Mouse (Mus musculus): ENCODE results near the gene Dync1li1. TPM values are rescaled to one million over a fixed set of nuclear protein-coding genes. Genes with fewer than 3 reads are reported as not detected.

The Dync1li1 gene
- polyA plus RNA-seq, 1 experiment from 2014 or later, result 84.0 TPM

DNA sequence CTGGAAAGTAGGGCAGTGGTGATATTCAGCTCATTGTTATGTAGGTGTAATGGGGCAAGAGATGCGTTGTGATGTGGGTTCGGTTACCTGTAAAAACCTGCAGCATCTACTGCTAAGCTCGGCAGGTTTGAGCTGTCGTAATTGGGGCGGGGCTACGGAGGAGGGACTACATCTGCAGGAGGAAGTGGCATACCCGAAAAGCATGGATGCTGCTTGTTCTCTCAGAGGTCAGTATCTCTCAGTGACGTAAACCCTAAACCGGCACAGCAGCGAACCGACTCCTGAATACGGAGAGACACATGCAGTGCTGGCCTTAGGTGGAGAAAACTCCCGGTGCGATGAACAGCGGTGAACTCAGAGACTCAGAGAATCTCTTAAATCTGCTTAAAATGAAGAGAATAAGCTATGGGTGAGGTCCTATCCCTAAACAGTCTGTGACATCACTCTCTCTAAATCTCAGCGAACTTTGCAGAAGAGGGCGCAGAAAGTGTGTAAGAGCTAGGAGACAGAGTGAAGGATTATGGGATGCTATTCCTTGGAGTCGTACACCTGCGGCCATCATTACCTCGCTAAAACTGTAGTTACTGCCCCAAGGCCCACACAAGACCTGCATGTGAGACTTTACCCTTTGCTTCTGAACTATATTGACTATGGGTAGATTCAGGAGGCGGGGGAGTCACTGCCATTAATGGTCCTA, 37.5 kb upstream of the Dync1li1 start:
- Histone ChIP-seq H3K4me1 (replicated peaks; ENCODE audit: control insufficient read depth, insufficient read depth, low read length) (no peaks in the 10 kb centered on the region), H3K27ac (ENCODE audit: low read depth, low read length) (no peak overlapping the region), H3K4me3 (ENCODE audit: low read depth, low read length) (no peak overlapping the region), H3K4me2 (ENCODE audit: low read depth, low read length, severe bottlenecking) (no peak overlapping the region), H3K36me3 (ENCODE audit: control insufficient read depth, insufficient read depth, low read length) (no peaks in the 10 kb centered on the region), H3K27me3 (ENCODE audit: control insufficient read depth, insufficient read depth, low read length) (no peaks in the 10 kb centered on the region), H3K9me3 (ENCODE audit: control insufficient read depth, low read length) (no peaks in the 10 kb centered on the region), H3K9ac (ENCODE audit: low read length) (no peak overlapping the region)
- DNase-seq (ENCODE audit: low spot score) (no peak), ATAC-seq (replicated peaks; ENCODE audit: low FRiP score) (no peak)
- 61% methylated on average over 21 of the region's 21 CpGs for WGBS

GRCm38 (mm10) chr9:114655356-114655755, 33.2 kb upstream of the Dync1li1 start:
- no peak for DNase-seq (ENCODE audit: low spot score)
- H3K27me3 ChIP-seq (ENCODE audit: control insufficient read depth, insufficient read depth, low read length), result no peaks in the 10 kb centered on the region
- H3K9me3 ChIP-seq (ENCODE audit: control insufficient read depth, low read length), result no peaks in the 10 kb centered on the region
- H3K4me2 ChIP-seq (ENCODE audit: low read depth, low read length, severe bottlenecking), result no peak overlapping the region
- no peak overlapping the region for H3K4me3 ChIP-seq (ENCODE audit: low read depth, low read length)
- H3K27ac ChIP-seq (ENCODE audit: low read depth, low read length), result no peak overlapping the region
- ATAC-seq (replicated peaks; ENCODE audit: low FRiP score), result no peak
- WGBS, result 93% methylated on average over 4 of the region's 4 CpGs
- H3K4me1 ChIP-seq (replicated peaks; ENCODE audit: control insufficient read depth, insufficient read depth, low read length), result no peaks in the 10 kb centered on the region
- no peak overlapping the region for H3K9ac ChIP-seq (ENCODE audit: low read length)
- H3K36me3 ChIP-seq (ENCODE audit: control insufficient read depth, insufficient read depth, low read length), result no peaks in the 10 kb centered on the region

DNA sequence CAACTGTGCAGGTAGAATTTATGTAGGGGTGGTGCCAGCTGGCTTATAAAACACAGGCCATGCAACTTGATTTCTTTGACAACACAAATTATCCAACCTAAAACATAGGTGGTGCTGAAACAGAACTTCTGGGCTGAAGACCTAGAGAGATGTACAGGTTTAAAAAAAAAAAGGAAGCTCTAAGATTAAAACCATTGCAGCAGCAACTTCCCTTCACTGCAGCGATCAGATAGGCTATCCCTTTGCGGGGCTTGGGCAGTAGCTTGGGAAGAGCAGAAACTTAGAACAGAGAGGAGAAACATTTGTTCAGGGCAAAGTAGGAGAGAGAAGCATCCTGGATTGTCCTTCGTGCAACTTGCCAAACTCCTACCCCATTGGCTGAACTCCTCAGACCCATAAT, 31.9 kb upstream of the Dync1li1 start:
- Histone ChIP-seq H3K27me3 (ENCODE audit: control insufficient read depth, insufficient read depth, low read length) (no peaks in the 10 kb centered on the region), H3K9ac (ENCODE audit: low read length) (no peak overlapping the region), H3K36me3 (ENCODE audit: control insufficient read depth, insufficient read depth, low read length) (no peaks in the 10 kb centered on the region), H3K4me2 (ENCODE audit: low read depth, low read length, severe bottlenecking) (no peak overlapping the region), H3K27ac (ENCODE audit: low read depth, low read length) (no peak overlapping the region), H3K4me1 (replicated peaks; ENCODE audit: control insufficient read depth, insufficient read depth, low read length) (no peaks in the 10 kb centered on the region), H3K9me3 (ENCODE audit: control insufficient read depth, low read length) (no peaks in the 10 kb centered on the region), H3K4me3 (ENCODE audit: low read depth, low read length) (no peak overlapping the region)
- 84% methylated on average over 3 of the region's 3 CpGs for WGBS
- no peak for DNase-seq (ENCODE audit: low spot score)
- ATAC-seq (replicated peaks; ENCODE audit: low FRiP score), result no peak

- Histone ChIP-seq H3K27ac (ENCODE audit: low read depth, low read length) (no peak overlapping the region), H3K36me3 (ENCODE audit: control insufficient read depth, insufficient read depth, low read length) (no peaks in the 10 kb centered on the region), H3K4me2 (ENCODE audit: low read depth, low read length, severe bottlenecking) (no peak overlapping the region), H3K9me3 (ENCODE audit: control insufficient read depth, low read length) (no peaks in the 10 kb centered on the region), H3K9ac (ENCODE audit: low read length) (no peak overlapping the region), H3K4me1 (replicated peaks; ENCODE audit: control insufficient read depth, insufficient read depth, low read length) (no peaks in the 10 kb centered on the region), H3K27me3 (ENCODE audit: control insufficient read depth, insufficient read depth, low read length) (no peaks in the 10 kb centered on the region), H3K4me3 (ENCODE audit: low read depth, low read length) (no peak overlapping the region)
- no peak for ATAC-seq (replicated peaks; ENCODE audit: low FRiP score)
- 78% methylated on average over 6 of the region's 6 CpGs for WGBS
- DNase-seq (ENCODE audit: low spot score), result no peak
Observed at GRCm38 (mm10) chr9:114660506-114660905, 28.1 kb upstream of the Dync1li1 start.

DNA sequence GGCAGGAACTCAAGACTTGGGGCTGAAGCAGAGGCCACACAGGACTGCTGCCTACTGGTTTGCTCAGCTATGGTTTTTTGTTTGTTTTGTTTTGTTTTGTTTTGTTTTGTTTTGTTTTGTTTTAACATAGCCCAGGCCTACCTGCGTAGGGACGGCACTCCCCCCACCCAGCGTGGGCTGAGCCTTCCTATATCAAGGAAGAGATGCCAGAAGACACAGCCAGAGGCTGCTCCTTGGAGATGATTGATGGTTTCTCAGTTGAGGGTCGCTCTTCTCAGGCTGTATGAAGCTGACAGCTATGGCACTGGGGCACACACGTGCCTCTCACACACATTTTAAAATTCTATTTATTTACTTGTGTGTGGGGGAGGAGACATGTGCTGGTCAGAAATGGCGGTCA, 27.6 kb upstream of the Dync1li1 start:
- H3K4me2 ChIP-seq (ENCODE audit: low read depth, low read length, severe bottlenecking), result no peak overlapping the region
- WGBS, result 83% methylated on average over 6 of the region's 6 CpGs
- DNase-seq (ENCODE audit: low spot score), result no peak
- no peak overlapping the region for H3K4me3 ChIP-seq (ENCODE audit: low read depth, low read length)
- H3K4me1 ChIP-seq (replicated peaks; ENCODE audit: control insufficient read depth, insufficient read depth, low read length), result no peaks in the 10 kb centered on the region
- ATAC-seq (replicated peaks; ENCODE audit: low FRiP score), result no peak
- no peak overlapping the region for H3K9ac ChIP-seq (ENCODE audit: low read length)
- no peaks in the 10 kb centered on the region for H3K36me3 ChIP-seq (ENCODE audit: control insufficient read depth, insufficient read depth, low read length)
- H3K27ac ChIP-seq (ENCODE audit: low read depth, low read length), result no peak overlapping the region
- H3K9me3 ChIP-seq (ENCODE audit: control insufficient read depth, low read length), result no peaks in the 10 kb centered on the region
- H3K27me3 ChIP-seq (ENCODE audit: control insufficient read depth, insufficient read depth, low read length), result no peaks in the 10 kb centered on the region

- H3K4me2 ChIP-seq (ENCODE audit: low read depth, low read length, severe bottlenecking), result no peak overlapping the region
- H3K4me1 ChIP-seq (replicated peaks; ENCODE audit: control insufficient read depth, insufficient read depth, low read length), result no peaks in the 10 kb centered on the region
- no peaks in the 10 kb centered on the region for H3K36me3 ChIP-seq (ENCODE audit: control insufficient read depth, insufficient read depth, low read length)
- no peaks in the 10 kb centered on the region for H3K9me3 ChIP-seq (ENCODE audit: control insufficient read depth, low read length)
- ATAC-seq (replicated peaks; ENCODE audit: low FRiP score), result no peak
- no peak overlapping the region for H3K27ac ChIP-seq (ENCODE audit: low read depth, low read length)
- WGBS, result 66% methylated on average over 7 of the region's 7 CpGs
- no peak overlapping the region for H3K9ac ChIP-seq (ENCODE audit: low read length)
- no peak for DNase-seq (ENCODE audit: low spot score)
- H3K27me3 ChIP-seq (ENCODE audit: control insufficient read depth, insufficient read depth, low read length), result no peaks in the 10 kb centered on the region
- H3K4me3 ChIP-seq (ENCODE audit: low read depth, low read length), result no peak overlapping the region
Observed at GRCm38 (mm10) chr9:114661991-114662390, 26.6 kb upstream of the Dync1li1 start.

- 90% methylated on average over 11 of the region's 11 CpGs for WGBS
- H3K4me1 ChIP-seq (replicated peaks; ENCODE audit: control insufficient read depth, insufficient read depth, low read length), result no peaks in the 10 kb centered on the region
- no peak overlapping the region for H3K4me3 ChIP-seq (ENCODE audit: low read depth, low read length)
- no peaks in the 10 kb centered on the region for H3K27me3 ChIP-seq (ENCODE audit: control insufficient read depth, insufficient read depth, low read length)
- no peaks in the 10 kb centered on the region for H3K9me3 ChIP-seq (ENCODE audit: control insufficient read depth, low read length)
- no peak overlapping the region for H3K9ac ChIP-seq (ENCODE audit: low read length)
- ATAC-seq (replicated peaks; ENCODE audit: low FRiP score) (no peak), DNase-seq (ENCODE audit: low spot score) (no peak)
- no peaks in the 10 kb centered on the region for H3K36me3 ChIP-seq (ENCODE audit: control insufficient read depth, insufficient read depth, low read length)
- no peak overlapping the region for H3K27ac ChIP-seq (ENCODE audit: low read depth, low read length)
- H3K4me2 ChIP-seq (ENCODE audit: low read depth, low read length, severe bottlenecking), result no peak overlapping the region
Observed at GRCm38 (mm10) chr9:114663782-114664181, 24.8 kb upstream of the Dync1li1 start.

GRCm38 (mm10) chr9:114666858-114667257, 21.7 kb upstream of the Dync1li1 start:
- Histone ChIP-seq H3K9me3 (ENCODE audit: control insufficient read depth, low read length) (no peaks in the 10 kb centered on the region), H3K9ac (ENCODE audit: low read length) (no peak overlapping the region), H3K4me2 (ENCODE audit: low read depth, low read length, severe bottlenecking) (no peak overlapping the region), H3K4me3 (ENCODE audit: low read depth, low read length) (no peak overlapping the region), H3K27ac (ENCODE audit: low read depth, low read length) (no peak overlapping the region), H3K27me3 (ENCODE audit: control insufficient read depth, insufficient read depth, low read length) (no peaks in the 10 kb centered on the region), H3K4me1 (replicated peaks; ENCODE audit: control insufficient read depth, insufficient read depth, low read length) (no peaks in the 10 kb centered on the region), H3K36me3 (ENCODE audit: control insufficient read depth, insufficient read depth, low read length) (no peaks in the 10 kb centered on the region)
- ATAC-seq (replicated peaks; ENCODE audit: low FRiP score) (no peak), DNase-seq (ENCODE audit: low spot score) (no peak)
- 85% methylated on average over 10 of the region's 10 CpGs for WGBS

GRCm38 (mm10) chr9:114668047-114668446, 20.5 kb upstream of the Dync1li1 start:
- WGBS, result 89% methylated on average over 4 of the region's 4 CpGs
- Histone ChIP-seq H3K4me1 (replicated peaks; ENCODE audit: control insufficient read depth, insufficient read depth, low read length) (peaks cover 3% of the 10 kb centered on the region; the same call in 1 of the 2 replicates), H3K27me3 (ENCODE audit: control insufficient read depth, insufficient read depth, low read length) (no peaks in the 10 kb centered on the region), H3K9me3 (ENCODE audit: control insufficient read depth, low read length) (no peaks in the 10 kb centered on the region), H3K4me2 (ENCODE audit: low read depth, low read length, severe bottlenecking) (no peak overlapping the region), H3K9ac (ENCODE audit: low read length) (no peak overlapping the region), H3K27ac (ENCODE audit: low read depth, low read length) (no peak overlapping the region), H3K36me3 (ENCODE audit: control insufficient read depth, insufficient read depth, low read length) (no peaks in the 10 kb centered on the region), H3K4me3 (ENCODE audit: low read depth, low read length) (no peak overlapping the region)
- DNase-seq (ENCODE audit: low spot score), result no peak
- ATAC-seq (replicated peaks; ENCODE audit: low FRiP score), result no peak
